Mouse (Mus musculus) lung, adult 2 months (tissue): ENCODE measurements around the gene Gon7. TPM values are rescaled to one million over a fixed set of nuclear protein-coding genes. Genes with fewer than 3 reads are reported as not detected.

Experiments used
- DNase-seq: peaks from one replicate; pipeline ENCODE4 v3.0.0; 2022
- H3K4me1 ChIP-seq: fragments of 200-500 bp; 2 replicates; pipeline ENCODE4 v1.6.1; 2011; ENCODE audit warnings: low read length; ENCODE audit not compliant: control insufficient read depth, insufficient read depth
- H3K4me3 ChIP-seq: fragments of 200-500 bp; replicated peaks from 2 replicates; pipeline ENCODE3; 2011; ENCODE audit warnings: low read depth, mild to moderate bottlenecking, control low read depth, low read length; ENCODE audit errors: extremely low read depth
- CTCF ChIP-seq: fragments of 200-500 bp; IDR thresholded peaks from 2 replicates; pipeline ENCODE4 v1.5.1; 2011; ENCODE audit warnings: mild to moderate bottlenecking, low read length, control low read depth; ENCODE audit not compliant: insufficient read depth
- POLR2A ChIP-seq: fragments of 200-500 bp; IDR thresholded peaks from 2 replicates; pipeline ENCODE4 v1.6.1; 2011; ENCODE audit warnings: low read depth, mild to moderate bottlenecking, control low read depth, low read length, borderline replicate concordance; ENCODE audit errors: extremely low read depth
- WGBS: fragments of 180-500 bp; shearing (Covaris S2); methylation state at CpG from one replicate; pipeline ENCODE4 v1.1.7; 2018; 5-methylcytosine and 5-hydroxymethylcytosine counted together
- polyA plus RNA-seq: library from polyadenylated mRNA; depleted of rRNA; stranded (reverse); fragments of >200 nt; gene quantifications from 2 replicates; pipeline ENCODE4 v1.2.3, GENCODE M21; 2012

Gon7 gene
- polyA plus RNA-seq, 1 experiment, result 13.3 TPM

- no peak for DNase-seq
- no peak overlapping the region for H3K4me3 ChIP-seq
- TF ChIP-seq POLR2A (no peak), CTCF (no peak)
- 53% methylated on average over 20 of the region's 20 CpGs for WGBS
- H3K4me1 ChIP-seq, result no peaks in the 10 kb centered on the region
Measured at GRCm38 (mm10) chr12:102713153-102713865, 44.3 kb downstream of the Gon7 start.

DNA sequence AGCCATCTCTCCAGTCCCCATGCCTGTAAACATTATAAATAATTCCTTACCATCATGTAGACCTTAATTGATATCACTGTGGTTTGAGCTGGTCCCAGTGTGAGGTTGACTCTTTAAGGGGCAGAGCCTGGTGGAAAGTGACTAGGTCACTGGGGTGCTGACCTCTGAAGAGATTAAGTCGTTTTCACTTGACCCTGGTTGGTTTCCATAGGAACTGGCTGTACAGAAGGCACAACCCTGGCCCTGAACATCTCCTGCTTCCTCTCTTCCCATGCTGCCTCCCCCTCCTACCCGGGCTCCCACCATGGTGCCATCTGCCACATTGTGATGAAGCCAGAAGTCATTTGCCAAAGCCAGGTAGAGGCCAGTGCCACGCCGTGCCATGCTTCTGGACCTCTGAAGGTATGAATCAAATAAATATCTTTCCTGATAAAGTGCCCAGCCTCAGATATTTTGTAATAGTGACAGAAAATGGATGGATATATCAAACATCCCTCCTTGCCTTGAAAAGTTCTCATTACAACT is 46.7 kb downstream of the Gon7 start:
- Histone ChIP-seq H3K4me1 (no peaks in the 10 kb centered on the region), H3K4me3 (no peak overlapping the region)
- WGBS, result 70% methylated on average over 4 of the region's 4 CpGs
- DNase-seq, result no peak
- no peak for TF ChIP-seq POLR2A
- TF ChIP-seq CTCF, result no peak

GRCm38 (mm10) chr12:102709896-102710295 is 47.7 kb downstream of the Gon7 start:
- TF ChIP-seq CTCF, result no peak
- TF ChIP-seq POLR2A, result no peak
- 83% methylated on average over 5 of the region's 5 CpGs for WGBS
- Histone ChIP-seq H3K4me1 (0 out of 2 replicates have a peak, but pooled peaks cover 2% of the 10 kb centered on the region), H3K4me3 (no peak overlapping the region)
- no peak for DNase-seq

GRCm38 (mm10) chr12:102708220-102708619 is 49.4 kb downstream of the Gon7 start:
- no peak for DNase-seq
- 65% methylated on average over 11 of the region's 11 CpGs for WGBS
- 0 out of 2 replicates have a peak, but pooled peaks have one; percentile 20 for TF ChIP-seq CTCF
- TF ChIP-seq POLR2A, result no peak

DNA sequence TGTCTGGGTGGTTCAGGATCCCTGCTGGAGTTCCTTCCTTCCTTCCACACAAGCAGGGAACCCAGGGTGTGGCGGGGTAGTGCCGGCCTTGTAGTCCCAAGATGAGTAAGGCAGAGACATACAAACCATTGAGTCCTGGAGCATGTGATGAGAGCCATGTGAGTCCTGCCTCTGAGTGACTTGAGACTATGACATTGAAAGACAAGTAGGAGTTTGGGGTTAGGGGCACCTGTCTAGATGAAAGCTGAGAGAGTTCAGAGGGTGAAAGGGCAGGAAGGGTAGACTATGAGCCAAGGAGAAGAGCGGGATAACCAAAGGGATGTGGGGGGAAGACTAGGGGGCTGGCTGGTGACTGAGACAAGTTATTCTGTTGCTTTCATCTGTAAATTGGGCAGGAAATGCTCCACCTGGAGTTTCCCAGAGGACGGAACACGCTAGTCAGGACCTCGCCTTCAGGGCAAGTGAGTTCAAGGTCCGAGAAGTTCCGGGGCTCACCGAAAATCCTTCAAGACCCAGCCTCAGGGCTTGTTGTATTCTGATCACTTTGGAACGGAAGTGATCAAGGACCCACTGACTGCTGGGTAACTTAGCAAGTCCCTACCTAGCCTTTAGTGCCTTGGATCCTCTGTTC is 50.7 kb downstream of the Gon7 start:
- no peak for DNase-seq
- 87% methylated on average over 10 of the region's 10 CpGs for WGBS
- no peak for TF ChIP-seq CTCF
- TF ChIP-seq POLR2A, result no peak

More at GRCm38 (mm10) chr12:102708220-102708619, 49.4 kb downstream of the Gon7 start:
- no peak overlapping the region for H3K4me3 ChIP-seq
- H3K4me1 ChIP-seq, result peaks cover 9% of the 10 kb centered on the region; the same call in 1 of the 2 replicates

GRCm38 (mm10) chr12:102705906-102706640 is 51.5 kb downstream of the Gon7 start:
- no peak for DNase-seq

More for the DNA sequence above, 50.7 kb downstream of the Gon7 start:
- Histone ChIP-seq H3K4me3 (no peak overlapping the region), H3K4me1 (peaks cover 11% of the 10 kb centered on the region; the same call in 1 of the 2 replicates)

GRCm38 (mm10) chr12:102705216-102705871 is 52.3 kb downstream of the Gon7 start:
- DNase-seq, result peak; percentile 87
- 3% methylated on average over 45 of the region's 45 CpGs for WGBS
- Histone ChIP-seq H3K4me1 (peaks cover 11% of the 10 kb centered on the region; the same call in 1 of the 2 replicates), H3K4me3 (peak overlapping the region; percentile 66)
- TF ChIP-seq POLR2A, result no peak
- peak; percentile 31; the same call in 1 of the 2 replicates for TF ChIP-seq CTCF

More at GRCm38 (mm10) chr12:102705906-102706640, 51.5 kb downstream of the Gon7 start:
- 58% methylated on average over 6 of the region's 6 CpGs for WGBS
- TF ChIP-seq CTCF (no peak), POLR2A (no peak)
- peaks cover 11% of the 10 kb centered on the region; the same call in 1 of the 2 replicates for H3K4me1 ChIP-seq
- H3K4me3 ChIP-seq, result no peak overlapping the region

DNA sequence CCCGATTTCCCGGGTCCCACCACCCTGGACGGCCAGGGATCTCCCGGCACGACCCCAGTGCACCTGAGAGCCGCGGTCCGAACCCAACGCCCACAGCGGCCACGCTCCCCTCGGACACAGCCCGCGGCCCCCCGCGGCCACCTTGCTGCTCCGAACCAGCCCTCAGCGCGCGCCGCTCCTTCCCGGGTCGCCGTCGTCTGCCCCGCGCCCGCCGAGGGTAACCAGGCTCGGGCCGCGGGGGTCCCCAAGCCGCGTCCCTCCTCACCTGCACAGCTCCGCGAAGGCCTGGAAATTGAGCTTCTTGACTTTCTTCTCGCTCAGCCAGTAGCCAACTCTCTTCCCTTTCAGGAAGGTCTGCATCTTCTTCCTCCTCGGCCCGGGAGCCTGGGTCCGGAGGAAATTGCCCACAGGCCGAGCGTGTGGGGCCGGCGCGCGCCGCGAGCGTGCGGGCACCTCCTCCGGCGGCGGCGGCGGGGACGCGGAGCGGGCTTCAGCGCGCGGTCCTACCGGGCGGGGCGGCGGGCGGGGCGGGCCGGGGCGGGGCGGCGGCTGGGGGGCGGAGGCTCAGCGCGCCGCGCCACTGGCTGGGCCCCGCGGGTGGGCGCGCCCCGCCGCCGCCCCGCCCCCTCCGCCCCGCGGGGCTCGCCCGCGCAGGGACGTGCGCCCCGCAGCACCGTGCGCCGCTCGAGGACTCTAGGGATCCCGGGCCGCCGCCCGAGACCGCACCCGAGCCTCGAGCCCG is 53.0 kb downstream of the Gon7 start, which contains the start of gene Itpk1:
Itpk1 (minus strand) TSS at position 474 of the 742 bp plus-strand sequence.
- Histone ChIP-seq H3K4me3 (peak within 1 kb of the TSS; percentile 76), H3K4me1 (peaks cover 11% of the 10 kb centered on the region; the same call in 1 of the 2 replicates)
- WGBS, result 1% methylated on average over 103 of the region's 105 CpGs
- TF ChIP-seq POLR2A, result no peak
- TF ChIP-seq CTCF, result no peak
- DNase-seq, result peak; percentile 57
